Mouse (Mus musculus) frontal cortex, postnatal 14 days (tissue): ENCODE results near the gene Slc30a10.

Experiments used
- DNase-seq, 2 experiments: peaks; one replicate each; pipeline ENCODE4 v3.0.0; 2022; ENCODE audit warnings: low spot score in 2 of 2

Gene Slc30a10

DNA sequence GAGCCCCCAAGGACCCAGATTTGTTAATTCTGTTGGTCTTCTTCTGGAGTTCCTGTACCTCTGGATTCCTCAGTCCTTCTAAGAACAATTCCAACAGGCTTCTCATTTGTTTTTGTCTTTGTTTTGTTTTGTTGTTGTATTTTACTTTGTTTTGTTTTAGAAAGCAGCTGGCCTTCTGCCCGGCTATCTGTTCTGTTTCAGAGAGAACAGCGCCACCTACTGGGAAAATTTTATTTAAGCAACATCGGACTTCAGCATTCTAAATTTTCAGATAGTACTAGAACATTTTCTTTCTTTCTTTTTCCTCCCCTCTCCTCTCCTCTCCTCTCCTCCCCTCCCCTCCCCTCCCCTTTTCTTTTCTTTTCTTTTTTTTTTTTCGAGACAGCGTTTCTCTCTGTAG, 62.9 kb downstream of the Slc30a10 start:
- DNase-seq: no peak
